Mouse (Mus musculus): ENCODE measurements around the gene Slc35f4. TPM values are rescaled to one million over a fixed set of nuclear protein-coding genes. Genes with fewer than 3 reads are reported as not detected.

Gene Slc35f4
- total and polyA plus RNA-seq, 3 experiments, result not detected

DNA sequence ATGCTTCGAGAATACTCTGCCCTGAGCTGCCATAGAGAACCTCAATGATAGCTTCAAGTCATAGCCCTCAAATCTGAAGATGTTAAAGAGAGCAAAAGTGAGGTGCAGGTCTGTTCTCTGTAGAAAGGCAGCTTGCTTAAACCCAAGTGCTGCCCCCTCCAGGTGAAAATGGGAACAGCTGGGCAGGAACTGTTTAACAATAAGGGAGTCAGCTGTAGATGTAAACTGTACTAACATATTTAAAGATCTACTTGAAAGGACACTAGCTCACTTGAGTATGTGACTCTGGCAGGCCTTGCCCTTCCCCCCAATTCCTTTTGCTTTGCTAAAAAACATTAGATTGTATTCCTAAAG is 177.0 kb downstream of the Slc35f4 start:
- peaks cover 0 to 7% of the 10 kb centered on the region in 2 experiments; a peak in 2 of 4 replicates for H3K4me1 ChIP-seq (ENCODE audit: control insufficient read depth in 1 of 2, insufficient read depth in 2 of 2)
- no peak overlapping the region for H3K27ac ChIP-seq (ENCODE audit: insufficient read depth, low read depth)
- H3K9me3 ChIP-seq (replicated peaks; ENCODE audit: low read length), result no peaks in the 10 kb centered on the region
- H3K4me3 ChIP-seq (replicated peaks in 1 of 3; ENCODE audit: low read depth in 2 of 3, low read length in 2 of 3, poor library complexity in 1 of 3), result no peak overlapping the region
- H3K4me2 ChIP-seq (ENCODE audit: insufficient read depth, low read depth, poor library complexity, severe bottlenecking), result peak overlapping the region; percentile 71
- peak; percentile 68 for DNase-seq (ENCODE audit: extremely low read depth)
- in situ Hi-C loops (cut with MboI; ENCODE audit: low pct_ligation_motif_present, low pct_unique_long_range_greater_than_20kb, low sequenced_read_pairs) (loop anchor here (5.0 to 25.0 kb wide), 2 partner anchors 112 to 712 kb away; no protein-coding TSS in a partner anchor), dilution Hi-C loops (cut with MboI; ENCODE audit: extremely low pct_ligation_motif_present, extremely low pct_unique_long_range_greater_than_20kb, low sequenced_read_pairs) (no loop called here)
- H3K79me2 ChIP-seq (replicated peaks; ENCODE audit: control insufficient read depth, extremely low read depth, insufficient read depth, poor library complexity, severe bottlenecking), result no peaks in the 10 kb centered on the region
- no peak overlapping the region for H3K9ac ChIP-seq (ENCODE audit: insufficient read depth, low read depth)
- H3K27me3 ChIP-seq (replicated peaks), result no peaks in the 10 kb centered on the region
- H3K36me3 ChIP-seq (replicated peaks in 1 of 2; ENCODE audit: control insufficient read depth in 1 of 2, insufficient read depth in 1 of 2, low read length in 1 of 2), result no peaks in the 10 kb centered on the region
- TF ChIP-seq UBTF (IDR thresholded peaks at IDR 0.05; ENCODE audit: low read depth, low read length) (no peak), SMC3 (IDR thresholded peaks at IDR 0.05; ENCODE audit: low read depth, low read length) (peak; percentile 74), BHLHE40 (IDR thresholded peaks at IDR 0.05; ENCODE audit: low read depth, low read length) (peak; percentile 66), RAD21 (IDR thresholded peaks at IDR 0.05; ENCODE audit: low read depth, low read length) (peak; percentile 39), CTCF (conservative IDR thresholded peaks at IDR 0.05 in 1 of 2, IDR thresholded peaks at IDR 0.05 in 1 of 2; ENCODE audit: low read depth in 2 of 2, low read length in 2 of 2) (peak; percentile 75 to 87), MAZ (IDR thresholded peaks at IDR 0.05; ENCODE audit: low read depth, low read length) (no peak)

- Histone ChIP-seq H3K4me1 (ENCODE audit: control insufficient read depth in 1 of 2, insufficient read depth in 2 of 2) (peaks cover 0 to 7% of the 10 kb centered on the region in 2 experiments; a peak in 2 of 4 replicates), H3K9me3 (replicated peaks; ENCODE audit: low read length) (no peaks in the 10 kb centered on the region), H3K36me3 (replicated peaks in 1 of 2; ENCODE audit: control insufficient read depth in 1 of 2, insufficient read depth in 1 of 2, low read length in 1 of 2) (no peaks in the 10 kb centered on the region), H3K27ac (ENCODE audit: insufficient read depth, low read depth) (no peak overlapping the region), H3K79me2 (replicated peaks; ENCODE audit: control insufficient read depth, extremely low read depth, insufficient read depth, poor library complexity, severe bottlenecking) (no peaks in the 10 kb centered on the region), H3K27me3 (replicated peaks) (no peaks in the 10 kb centered on the region), H3K9ac (ENCODE audit: insufficient read depth, low read depth) (no peak overlapping the region), H3K4me2 (ENCODE audit: insufficient read depth, low read depth, poor library complexity, severe bottlenecking) (peak overlapping the region; percentile 71), H3K4me3 (replicated peaks in 1 of 3; ENCODE audit: low read depth in 2 of 3, low read length in 2 of 3, poor library complexity in 1 of 3) (no peak overlapping the region)
- DNase-seq (ENCODE audit: extremely low read depth), result no peak
- TF ChIP-seq USF1 (IDR thresholded peaks at IDR 0.05; ENCODE audit: low read depth, low read length) (0 out of 2 replicates have a peak, but pooled peaks have one; percentile 18), ETS1 (conservative IDR thresholded peaks at IDR 0.05; ENCODE audit: low read depth, low read length) (no peak), GABPA (IDR thresholded peaks at IDR 0.05; ENCODE audit: insufficient replicate concordance, low read depth, low read length) (no peak)
- in situ Hi-C loops (cut with MboI; ENCODE audit: low pct_ligation_motif_present, low pct_unique_long_range_greater_than_20kb, low sequenced_read_pairs), result loop anchor here (5.0 to 25.0 kb wide), 2 partner anchors 111 to 711 kb away; no protein-coding TSS in a partner anchor
- dilution Hi-C loops (cut with MboI; ENCODE audit: extremely low pct_ligation_motif_present, extremely low pct_unique_long_range_greater_than_20kb, low sequenced_read_pairs), result no loop called here
These were observed 177.5 kb downstream of the Slc35f4 start for GRCm38 (mm10) chr14:49348164-49348896.

DNA sequence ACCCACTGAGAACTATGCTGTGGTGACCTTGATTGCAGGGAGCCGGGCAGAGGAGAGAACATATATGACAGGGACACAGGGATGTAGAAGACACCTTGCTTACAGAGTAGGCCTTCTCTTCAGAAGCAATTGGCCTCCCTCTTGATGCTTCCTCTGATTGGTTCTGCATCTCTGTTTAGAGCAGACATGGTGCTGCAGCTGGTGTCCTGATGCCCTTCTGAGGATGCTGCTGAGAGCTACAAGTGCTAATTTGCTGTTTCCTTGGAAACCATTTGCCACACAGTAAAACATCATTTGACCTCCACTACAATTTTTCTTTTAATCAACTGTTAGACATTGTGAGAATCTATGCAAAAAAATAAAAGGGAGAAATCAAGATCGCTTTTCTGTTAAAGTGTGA is 180.0 kb downstream of the Slc35f4 start:
- Histone ChIP-seq H3K27ac (ENCODE audit: insufficient read depth, low read depth) (no peak overlapping the region), H3K79me2 (replicated peaks; ENCODE audit: control insufficient read depth, extremely low read depth, insufficient read depth, poor library complexity, severe bottlenecking) (no peaks in the 10 kb centered on the region), H3K4me2 (ENCODE audit: insufficient read depth, low read depth, poor library complexity, severe bottlenecking) (no peak overlapping the region), H3K36me3 (replicated peaks in 1 of 2; ENCODE audit: control insufficient read depth in 1 of 2, insufficient read depth in 1 of 2, low read length in 1 of 2) (no peaks in the 10 kb centered on the region), H3K9me3 (replicated peaks; ENCODE audit: low read length) (no peaks in the 10 kb centered on the region), H3K9ac (ENCODE audit: insufficient read depth, low read depth) (no peak overlapping the region), H3K4me3 (replicated peaks in 1 of 3; ENCODE audit: low read depth in 2 of 3, low read length in 2 of 3, poor library complexity in 1 of 3) (no peak overlapping the region), H3K27me3 (replicated peaks) (no peaks in the 10 kb centered on the region), H3K4me1 (ENCODE audit: control insufficient read depth in 1 of 2, insufficient read depth in 2 of 2) (peaks cover 0 to 7% of the 10 kb centered on the region in 2 experiments; a peak in 2 of 4 replicates)
- in situ Hi-C loops (cut with MboI; ENCODE audit: low pct_ligation_motif_present, low pct_unique_long_range_greater_than_20kb, low sequenced_read_pairs), result loop anchor here (5.0 to 25.0 kb wide), 2 partner anchors 109 to 709 kb away; no protein-coding TSS in a partner anchor
- DNase-seq (ENCODE audit: extremely low read depth), result no peak
- dilution Hi-C loops (cut with MboI; ENCODE audit: extremely low pct_ligation_motif_present, extremely low pct_unique_long_range_greater_than_20kb, low sequenced_read_pairs), result no loop called here
- no peak for TF ChIP-seq RCOR1 (conservative IDR thresholded peaks at IDR 0.05; ENCODE audit: low read depth, low read length)
- TF ChIP-seq NRF1 (IDR thresholded peaks at IDR 0.05; ENCODE audit: low read depth, low read length), result no peak

Measured in CH12.LX (cell line).